Mouse (Mus musculus) bone marrow macrophage, adult 2 months (primary cell): Measurements from ENCODE around the gene Bicc1.

Experiments used
- CTCF ChIP-seq: IDR thresholded peaks from 2 replicates; pipeline ENCODE4 v1.5.1; 2012; ENCODE audit warnings: low read depth, mild to moderate bottlenecking, low read length, moderate library complexity
- POLR2A ChIP-seq: IDR thresholded peaks from 2 replicates; pipeline ENCODE4 v1.6.1; 2012; ENCODE audit warnings: mild to moderate bottlenecking, low read depth, low read length, borderline replicate concordance

GRCm38 (mm10) chr10:71094707-71095254, 64.7 kb downstream of the Bicc1 start:
- no peak for TF ChIP-seq CTCF
- TF ChIP-seq POLR2A = no peak
